Mouse (Mus musculus): ENCODE measurements at regions not wholly inside any gene's neighbourhood (a gene's known extent, or its start where the extent isn't known, plus 50 kb on each side); places are given as distances from the start of the nearest gene placed in this dataset.

DNA sequence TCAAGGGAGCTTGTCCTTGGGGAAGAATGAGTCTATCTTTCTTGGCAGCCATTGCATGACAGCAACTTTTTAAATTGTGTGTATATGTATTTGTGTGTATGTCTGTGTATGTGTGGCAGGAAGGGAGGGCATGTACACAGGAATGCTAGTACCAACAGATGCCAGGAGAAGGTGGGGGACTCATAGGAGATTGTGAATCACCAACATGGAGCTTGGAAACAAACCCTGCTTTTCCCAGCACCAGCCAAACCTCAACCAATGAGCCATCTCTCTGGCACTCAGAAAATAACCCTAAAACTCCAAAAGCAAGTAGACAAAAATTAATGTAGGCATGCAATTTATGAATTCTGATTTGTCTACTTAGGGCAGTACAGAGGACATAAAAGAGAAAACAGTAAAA lies 942.9 kb downstream of the Ttll7 start:
- no peak for TF ChIP-seq CTCF (IDR thresholded peaks at IDR 0.05; ENCODE audit: borderline replicate concordance, insufficient read depth, low read depth, low read length)
- TF ChIP-seq POLR2A (IDR thresholded peaks at IDR 0.05; ENCODE audit: borderline replicate concordance, insufficient read depth, low read length), result no peak
- H3K4me3 ChIP-seq (replicated peaks; ENCODE audit: insufficient read depth, low read depth, low read length), result no peak overlapping the region
- no peaks in the 10 kb centered on the region for H3K27me3 ChIP-seq (ENCODE audit: control insufficient read depth, insufficient read depth, low read length)
- no peaks in the 10 kb centered on the region for H3K4me1 ChIP-seq (ENCODE audit: control insufficient read depth, insufficient read depth, low read length)
- H3K27ac ChIP-seq (ENCODE audit: insufficient read depth, low read length), result no peak overlapping the region
- no peak for DNase-seq

DNA sequence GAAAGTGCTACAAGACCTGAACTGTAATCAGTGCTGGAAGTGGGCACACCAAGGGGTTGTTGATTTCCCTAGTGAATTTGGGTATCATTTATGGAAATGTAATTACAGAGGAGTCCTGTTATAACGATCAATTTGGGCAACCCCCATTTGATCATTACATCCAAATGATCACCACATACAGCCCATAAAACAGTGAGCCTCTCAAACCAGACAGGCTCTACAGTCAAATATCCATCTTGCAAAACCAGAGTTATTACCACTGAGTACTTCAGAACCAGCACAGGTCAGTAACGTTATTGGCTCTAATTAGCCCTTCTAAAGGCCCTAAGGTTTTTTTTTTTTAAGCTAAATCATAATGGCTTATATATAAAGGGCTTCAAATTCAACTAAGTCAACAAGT lies 934.4 kb downstream of the Ttll7 start:
- Histone ChIP-seq H3K4me1 (ENCODE audit: control insufficient read depth, insufficient read depth, low read length) (no peaks in the 10 kb centered on the region), H3K27ac (ENCODE audit: insufficient read depth, low read length) (no peak overlapping the region), H3K4me3 (replicated peaks; ENCODE audit: insufficient read depth, low read depth, low read length) (no peak overlapping the region), H3K27me3 (ENCODE audit: control insufficient read depth, insufficient read depth, low read length) (no peaks in the 10 kb centered on the region)
- TF ChIP-seq POLR2A (IDR thresholded peaks at IDR 0.05; ENCODE audit: borderline replicate concordance, insufficient read depth, low read length) (no peak), CTCF (IDR thresholded peaks at IDR 0.05; ENCODE audit: borderline replicate concordance, insufficient read depth, low read depth, low read length) (no peak)
- WGBS, result 89% methylated on average over 2 of the region's 2 CpGs
- no peak for DNase-seq

DNA sequence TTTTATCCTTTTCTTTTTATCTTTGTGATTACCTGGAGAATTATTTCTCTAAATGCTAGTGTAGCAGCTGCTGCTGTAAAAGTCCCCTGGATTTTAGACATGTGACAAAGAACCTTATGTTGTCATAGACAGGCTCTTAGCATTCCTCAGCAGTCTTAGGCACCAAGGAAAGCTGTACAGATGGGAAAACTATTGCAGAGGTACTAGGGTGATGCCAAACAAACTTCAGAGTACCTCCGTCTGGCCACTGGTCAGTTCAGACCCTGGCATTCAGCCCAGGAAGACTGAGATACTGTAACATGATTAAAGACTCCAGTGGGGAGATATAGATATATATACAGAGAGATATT lies 898.6 kb downstream of the Ttll7 start:
- no peak overlapping the region for H3K27ac ChIP-seq (ENCODE audit: insufficient read depth, low read length)
- no peak overlapping the region for H3K4me3 ChIP-seq (replicated peaks; ENCODE audit: insufficient read depth, low read depth, low read length)
- no peaks in the 10 kb centered on the region for H3K27me3 ChIP-seq (ENCODE audit: control insufficient read depth, insufficient read depth, low read length)
- TF ChIP-seq POLR2A (IDR thresholded peaks at IDR 0.05; ENCODE audit: borderline replicate concordance, insufficient read depth, low read length) (no peak), CTCF (IDR thresholded peaks at IDR 0.05; ENCODE audit: borderline replicate concordance, insufficient read depth, low read depth, low read length) (no peak)
- no peaks in the 10 kb centered on the region for H3K4me1 ChIP-seq (ENCODE audit: control insufficient read depth, insufficient read depth, low read length)
- 18% methylated on average over 1 of the region's 1 CpGs for WGBS
- DNase-seq, result no peak

DNA sequence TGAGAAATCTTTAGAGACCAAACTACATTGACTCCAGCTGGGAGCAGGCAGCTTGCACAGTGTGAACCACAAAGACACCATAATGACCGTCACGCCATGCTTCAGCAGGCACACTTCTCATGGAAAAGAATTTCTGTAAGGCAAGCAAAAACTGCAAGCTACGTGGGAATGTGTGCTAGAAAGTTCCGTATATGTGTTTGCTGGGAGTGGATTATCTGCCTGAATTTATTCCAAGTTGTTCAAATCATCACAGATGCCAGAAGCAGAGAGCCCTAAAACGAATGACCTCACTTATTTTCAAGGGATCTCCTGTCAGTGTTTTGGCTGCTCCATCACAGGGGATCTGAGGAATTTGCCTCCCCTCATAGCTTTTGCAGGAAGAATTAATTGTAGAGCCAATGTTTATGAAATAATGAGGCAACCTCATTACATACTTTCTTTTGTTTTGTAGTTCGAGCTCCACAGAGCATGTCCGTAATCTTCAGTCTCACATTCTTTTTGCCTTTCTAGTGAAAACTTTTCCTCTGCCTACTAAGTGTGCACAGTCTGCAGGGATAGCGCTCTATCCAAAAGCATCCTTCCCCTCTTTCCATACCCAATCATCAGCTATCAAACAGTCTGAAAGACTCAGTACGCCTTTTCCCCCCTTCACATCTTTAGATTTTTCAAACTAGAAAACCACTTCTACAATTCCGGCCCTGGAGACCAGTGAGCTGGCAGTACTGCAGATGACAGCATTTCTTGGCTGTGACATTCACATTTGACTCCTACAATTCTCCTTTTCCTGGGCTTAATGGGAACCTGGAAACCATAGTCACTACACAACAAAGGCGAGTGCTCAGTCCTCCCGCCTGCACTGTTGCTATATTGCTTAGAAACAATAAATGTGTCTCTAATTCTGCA lies 898.0 kb downstream of the Ttll7 start:
- Histone ChIP-seq H3K4me1 (ENCODE audit: control insufficient read depth, insufficient read depth, low read length) (no peaks in the 10 kb centered on the region), H3K27ac (ENCODE audit: insufficient read depth, low read length) (no peak overlapping the region), H3K4me3 (replicated peaks; ENCODE audit: insufficient read depth, low read depth, low read length) (no peak overlapping the region), H3K27me3 (ENCODE audit: control insufficient read depth, insufficient read depth, low read length) (no peaks in the 10 kb centered on the region)
- TF ChIP-seq POLR2A (IDR thresholded peaks at IDR 0.05; ENCODE audit: borderline replicate concordance, insufficient read depth, low read length), result no peak
- DNase-seq, result no peak
- 18% methylated on average over 12 of the region's 12 CpGs for WGBS

DNA sequence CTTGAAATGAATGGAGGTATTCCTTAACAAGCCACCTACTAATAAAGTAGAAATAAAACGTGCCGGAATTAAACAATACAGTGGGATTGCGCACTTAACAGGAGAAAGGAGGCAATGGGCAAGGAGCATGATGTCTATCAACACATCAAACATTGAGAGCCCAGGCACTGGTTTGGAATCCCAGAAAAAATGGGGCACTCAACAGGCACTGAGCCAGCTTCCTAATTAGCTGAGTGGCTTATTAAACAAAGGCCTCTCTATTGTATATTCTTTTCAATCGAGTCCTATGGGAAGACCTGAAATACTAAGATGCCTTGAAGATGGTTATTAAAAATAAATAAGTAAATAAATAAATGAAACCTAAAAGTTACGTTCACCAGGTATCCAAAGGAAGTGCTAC lies 897.3 kb downstream of the Ttll7 start:
- 44% methylated on average over 5 of the region's 5 CpGs for WGBS
- H3K4me3 ChIP-seq (replicated peaks; ENCODE audit: insufficient read depth, low read depth, low read length), result no peak overlapping the region
- no peak for TF ChIP-seq CTCF (IDR thresholded peaks at IDR 0.05; ENCODE audit: borderline replicate concordance, insufficient read depth, low read depth, low read length)
- no peak for TF ChIP-seq POLR2A (IDR thresholded peaks at IDR 0.05; ENCODE audit: borderline replicate concordance, insufficient read depth, low read length)
- no peak for DNase-seq
- no peaks in the 10 kb centered on the region for H3K27me3 ChIP-seq (ENCODE audit: control insufficient read depth, insufficient read depth, low read length)
- H3K4me1 ChIP-seq (ENCODE audit: control insufficient read depth, insufficient read depth, low read length), result no peaks in the 10 kb centered on the region
- H3K27ac ChIP-seq (ENCODE audit: insufficient read depth, low read length), result no peak overlapping the region

DNA sequence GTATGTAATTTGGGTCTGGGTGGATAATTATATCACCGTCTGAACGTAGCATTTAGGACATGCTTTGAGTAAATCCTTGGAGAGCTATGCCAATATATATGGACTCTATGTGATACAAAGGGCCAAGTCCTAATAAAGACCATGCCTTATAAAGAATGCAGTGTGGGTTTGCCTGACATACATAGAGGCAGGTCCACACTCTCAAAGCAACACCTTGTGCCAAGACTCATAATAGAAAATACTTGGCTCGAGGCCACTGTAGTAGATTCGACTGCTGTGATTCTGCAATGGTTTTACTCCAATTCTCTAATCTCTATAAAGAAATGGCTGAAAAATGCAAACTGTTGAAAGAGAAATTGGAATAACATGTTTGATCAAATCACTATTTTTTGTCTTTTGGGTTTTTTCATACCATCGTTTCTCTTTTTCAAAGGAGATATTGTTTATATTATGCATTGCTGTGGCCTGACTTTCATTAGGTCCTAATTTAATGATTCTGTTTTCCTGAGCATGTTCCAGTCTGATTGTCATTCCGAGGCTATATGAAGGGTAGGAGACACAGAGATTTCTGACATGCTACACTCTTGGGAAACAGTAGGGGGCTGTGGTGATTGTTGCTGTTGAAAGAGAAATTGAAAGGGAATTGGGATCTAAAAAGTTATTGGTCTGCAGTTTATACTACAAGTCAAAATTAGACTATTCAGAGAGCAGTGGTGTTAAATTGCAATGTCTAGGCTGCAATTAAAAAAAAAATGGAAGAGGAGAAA lies 884.7 kb downstream of the Ttll7 start:
- Histone ChIP-seq H3K4me3 (replicated peaks; ENCODE audit: insufficient read depth, low read depth, low read length) (no peak overlapping the region), H3K27ac (ENCODE audit: insufficient read depth, low read length) (no peak overlapping the region), H3K27me3 (ENCODE audit: control insufficient read depth, insufficient read depth, low read length) (no peaks in the 10 kb centered on the region), H3K4me1 (ENCODE audit: control insufficient read depth, insufficient read depth, low read length) (no peaks in the 10 kb centered on the region)
- no peak for DNase-seq
- WGBS, result 50% methylated on average over 6 of the region's 6 CpGs
- TF ChIP-seq POLR2A (IDR thresholded peaks at IDR 0.05; ENCODE audit: borderline replicate concordance, insufficient read depth, low read length) (no peak), CTCF (IDR thresholded peaks at IDR 0.05; ENCODE audit: borderline replicate concordance, insufficient read depth, low read depth, low read length) (no peak)

DNA sequence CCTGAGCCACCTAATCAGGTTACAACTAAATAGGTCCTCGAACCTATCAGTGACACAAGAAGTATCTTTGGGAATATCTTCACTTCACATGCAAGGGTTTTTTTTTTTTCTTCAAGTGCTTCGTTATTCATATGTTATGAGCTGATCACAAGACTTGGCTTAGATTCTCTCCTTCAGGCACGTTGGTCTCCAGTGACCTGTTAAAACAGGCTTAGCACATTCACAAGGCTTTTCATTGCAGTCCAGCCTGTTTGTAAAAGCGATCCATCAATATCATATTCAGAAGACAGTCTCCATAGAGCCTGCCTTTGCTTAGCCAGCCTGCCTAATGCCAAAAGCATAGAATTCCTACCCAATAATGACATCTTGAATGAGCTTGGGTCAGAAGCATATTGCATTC lies 864.2 kb downstream of the Ttll7 start:
- no peak for DNase-seq
- Histone ChIP-seq H3K4me3 (replicated peaks; ENCODE audit: insufficient read depth, low read depth, low read length) (no peak overlapping the region), H3K4me1 (ENCODE audit: control insufficient read depth, insufficient read depth, low read length) (no peaks in the 10 kb centered on the region), H3K27ac (ENCODE audit: insufficient read depth, low read length) (no peak overlapping the region), H3K27me3 (ENCODE audit: control insufficient read depth, insufficient read depth, low read length) (no peaks in the 10 kb centered on the region)
- WGBS, result 57% methylated on average over 4 of the region's 4 CpGs
- TF ChIP-seq POLR2A (IDR thresholded peaks at IDR 0.05; ENCODE audit: borderline replicate concordance, insufficient read depth, low read length) (no peak), CTCF (IDR thresholded peaks at IDR 0.05; ENCODE audit: borderline replicate concordance, insufficient read depth, low read depth, low read length) (no peak)

DNA sequence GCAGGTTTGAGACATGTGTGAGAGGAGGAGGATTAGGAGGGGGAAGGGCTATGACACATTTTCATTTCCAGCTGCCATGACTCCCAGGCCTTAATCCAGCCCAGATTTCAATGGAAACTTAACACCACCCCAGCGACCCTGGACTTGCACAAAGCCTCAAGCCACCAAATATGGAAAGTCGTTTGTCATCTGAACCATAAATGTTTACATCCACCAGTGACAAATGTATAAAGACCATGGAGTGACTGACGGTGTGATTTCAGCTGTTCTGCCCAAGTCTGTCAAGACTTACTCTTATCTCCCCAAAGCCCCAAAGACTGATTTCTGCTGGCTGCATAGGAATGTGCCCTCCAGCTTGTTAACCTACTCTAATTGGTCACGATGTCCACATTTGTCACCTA lies 855.2 kb downstream of the Ttll7 start:
- Histone ChIP-seq H3K27ac (ENCODE audit: insufficient read depth, low read length) (no peak overlapping the region), H3K4me1 (ENCODE audit: control insufficient read depth, insufficient read depth, low read length) (no peaks in the 10 kb centered on the region), H3K27me3 (ENCODE audit: control insufficient read depth, insufficient read depth, low read length) (no peaks in the 10 kb centered on the region), H3K4me3 (replicated peaks; ENCODE audit: insufficient read depth, low read depth, low read length) (no peak overlapping the region)
- TF ChIP-seq CTCF (IDR thresholded peaks at IDR 0.05; ENCODE audit: borderline replicate concordance, insufficient read depth, low read depth, low read length), result no peak
- TF ChIP-seq POLR2A (IDR thresholded peaks at IDR 0.05; ENCODE audit: borderline replicate concordance, insufficient read depth, low read length), result no peak
- DNase-seq, result no peak
- 67% methylated on average over 4 of the region's 4 CpGs for WGBS

Data from cerebellum, adult 2 months (tissue).